Mouse (Mus musculus) heart, embryonic 13.5 days (tissue): ENCODE results near the gene Gnaq. TPM values are rescaled to one million over a fixed set of nuclear protein-coding genes. Genes with fewer than 3 reads are reported as not detected.

Experiments used
- ATAC-seq: fragments of 200-750 bp; cut with Nextera tagmentation; 2 replicates; pipeline ENCODE4 v1.8.0; 2017; ENCODE audit warnings: moderate TSS enrichment; ENCODE audit not compliant: insufficient number of reproducible peaks, low FRiP score, low TSS enrichment; ENCODE audit errors: extremely low read depth
- H3K27ac ChIP-seq: fragments of 300-500 bp; sonication (generic); replicated peaks from 2 replicates; pipeline ENCODE4 v1.5.1; 2015; ENCODE audit warnings: moderate library complexity, mild to moderate bottlenecking, inconsistent platforms
- H3K27me3 ChIP-seq: fragments of 300-500 bp; sonication (generic); replicated peaks from 2 replicates; pipeline ENCODE4 v1.6.1; 2015; ENCODE audit warnings: mild to moderate bottlenecking, inconsistent platforms
- H3K36me3 ChIP-seq: fragments of 300-500 bp; sonication (generic); 2 replicates; pipeline ENCODE4 v1.6.1; 2015; ENCODE audit warnings: mild to moderate bottlenecking, inconsistent platforms
- H3K4me1 ChIP-seq: fragments of 300-500 bp; sonication (generic); 2 replicates; pipeline ENCODE4 v1.6.1; 2015; ENCODE audit warnings: inconsistent platforms
- H3K4me2 ChIP-seq: fragments of 300-500 bp; sonication (generic); 2 replicates; pipeline ENCODE4 v1.6.1; 2015; ENCODE audit warnings: inconsistent platforms, mild to moderate bottlenecking, moderate library complexity
- H3K4me3 ChIP-seq: fragments of 300-500 bp; sonication (generic); 2 replicates; pipeline ENCODE4 v1.5.1; 2015; ENCODE audit warnings: moderate library complexity, mild to moderate bottlenecking, inconsistent platforms
- H3K9ac ChIP-seq: fragments of 300-500 bp; sonication (generic); 2 replicates; pipeline ENCODE4 v1.6.1; 2015; ENCODE audit warnings: inconsistent platforms, mild to moderate bottlenecking, moderate library complexity
- H3K9me3 ChIP-seq: fragments of 300-500 bp; sonication (generic); 2 replicates; pipeline ENCODE4 v1.6.1; 2016; ENCODE audit warnings: inconsistent platforms
- WGBS: fragments of 180-500 bp; shearing (Covaris S2); methylation state at CpG from one replicate; pipeline ENCODE4 v1.1.7; 2015; ENCODE audit warnings: mixed read lengths; 5-methylcytosine and 5-hydroxymethylcytosine counted together
- polyA plus RNA-seq: library from polyadenylated mRNA; unstranded; fragments of >200 nt; fragmentation: Nextera tagmentation; extraction: Ambion mirVana; gene quantifications from 2 replicates; pipeline ENCODE4 v1.2.1, GENCODE M21; 2015

The Gnaq gene
- polyA plus RNA-seq, 1 experiment from 2014 or later = 16.9 TPM

DNA sequence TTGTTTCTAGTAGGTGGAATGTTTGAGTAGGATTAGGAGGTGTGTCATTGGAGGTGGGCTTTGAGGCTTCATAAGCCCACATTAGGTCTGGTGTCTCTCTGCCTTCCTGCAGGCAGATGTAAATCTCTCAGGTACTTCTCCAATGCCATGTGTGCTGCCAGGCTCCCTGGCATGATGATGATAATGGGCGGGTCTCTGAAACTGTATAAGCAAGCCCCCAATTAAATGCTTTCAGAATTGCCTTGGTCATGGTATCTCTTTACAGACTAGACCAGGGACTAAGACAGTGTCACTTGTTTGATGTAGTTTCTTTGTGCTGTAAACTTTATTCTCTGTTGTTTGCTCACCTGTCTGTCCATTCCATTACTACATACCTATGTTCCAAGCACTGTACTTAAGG lies 104.4 kb downstream of the Gnaq start:
- no peak for ATAC-seq
- no peak overlapping the region for H3K4me2 ChIP-seq
- no peaks in the 10 kb centered on the region for H3K27me3 ChIP-seq
- H3K4me1 ChIP-seq = peaks cover 52% of the 10 kb centered on the region
- 90% methylated on average over 1 of the region's 1 CpGs for WGBS
- no peaks in the 10 kb centered on the region for H3K9me3 ChIP-seq
- H3K4me3 ChIP-seq = no peak overlapping the region
- no peaks in the 10 kb centered on the region for H3K36me3 ChIP-seq
- H3K27ac ChIP-seq = no peak overlapping the region
- H3K9ac ChIP-seq = no peak overlapping the region

DNA sequence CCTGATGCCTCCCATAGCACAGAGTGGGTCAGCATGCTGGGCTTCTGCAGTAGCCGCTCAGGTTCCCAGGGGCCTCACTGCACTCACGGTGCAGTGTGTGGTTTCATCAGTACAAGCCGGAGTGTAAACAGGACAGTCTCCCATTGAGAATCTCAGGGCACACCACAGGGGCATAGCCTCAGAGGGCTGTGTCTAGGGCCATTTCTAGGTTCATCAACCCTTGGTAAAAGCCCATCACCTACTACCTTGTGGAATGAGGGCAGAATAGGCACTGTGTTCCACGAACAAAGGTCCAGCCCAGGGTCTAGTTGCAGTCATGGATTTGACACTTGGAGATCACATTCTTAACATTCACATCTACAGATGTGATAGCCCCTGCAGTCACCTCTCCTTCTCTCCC lies 105.4 kb downstream of the Gnaq start:
- H3K36me3 ChIP-seq = no peaks in the 10 kb centered on the region
- peaks cover 60% of the 10 kb centered on the region for H3K4me1 ChIP-seq
- no peak overlapping the region for H3K9ac ChIP-seq
- no peaks in the 10 kb centered on the region for H3K27me3 ChIP-seq
- 58% methylated on average over 4 of the region's 4 CpGs for WGBS
- no peak overlapping the region for H3K4me3 ChIP-seq
- H3K4me2 ChIP-seq = no peak overlapping the region
- ATAC-seq = no peak
- no peak overlapping the region for H3K27ac ChIP-seq
- H3K9me3 ChIP-seq = no peaks in the 10 kb centered on the region

DNA sequence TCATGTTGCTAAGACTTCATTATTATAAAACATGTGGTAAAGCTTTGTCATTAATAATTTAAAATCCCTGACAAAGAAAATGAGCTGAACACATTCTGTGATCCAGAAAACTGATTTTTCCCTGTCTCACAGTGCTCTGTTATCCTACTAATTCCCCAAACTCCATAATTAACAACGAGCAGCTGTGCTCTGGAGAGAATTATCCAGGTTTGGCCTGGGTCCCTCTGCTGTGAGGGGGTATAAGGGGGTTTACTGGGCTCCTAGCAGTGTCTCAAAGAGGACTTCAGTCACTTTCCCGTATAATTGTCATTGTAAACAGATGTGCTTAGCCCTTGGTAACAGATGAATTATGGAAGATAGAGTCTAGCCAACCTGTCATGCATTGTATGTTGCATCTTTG lies 105.9 kb downstream of the Gnaq start:
- Histone ChIP-seq H3K4me3 (no peak overlapping the region), H3K4me2 (no peak overlapping the region), H3K9ac (no peak overlapping the region), H3K27me3 (no peaks in the 10 kb centered on the region), H3K36me3 (no peaks in the 10 kb centered on the region), H3K27ac (no peak overlapping the region), H3K4me1 (peaks cover 62% of the 10 kb centered on the region), H3K9me3 (no peaks in the 10 kb centered on the region)
- WGBS = 75% methylated on average over 2 of the region's 2 CpGs
- no peak for ATAC-seq

DNA sequence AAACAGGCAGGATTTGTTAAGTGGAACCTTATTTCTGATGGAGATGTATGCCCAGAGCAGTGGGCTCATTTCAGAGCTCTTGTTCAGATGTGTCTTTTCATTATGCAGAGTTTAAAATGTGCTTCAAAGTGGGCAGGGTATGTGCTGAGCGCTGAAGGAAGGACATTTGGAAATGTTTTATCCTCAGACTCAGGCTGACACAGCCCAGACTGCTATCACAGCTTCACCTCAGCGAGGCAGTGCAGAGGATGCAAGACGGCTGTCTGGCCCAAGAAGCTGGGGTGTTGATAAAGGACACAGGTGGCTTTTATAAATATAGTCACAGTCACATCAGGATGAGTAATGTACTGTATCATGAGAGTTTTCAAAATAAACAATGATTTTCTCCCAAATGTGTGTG lies 110.1 kb downstream of the Gnaq start:
- H3K4me3 ChIP-seq = no peak overlapping the region
- no peak overlapping the region for H3K4me2 ChIP-seq
- H3K27ac ChIP-seq = peak overlapping the region; percentile 1; the same call in 1 of the 2 replicates
- H3K4me1 ChIP-seq = peaks cover 60% of the 10 kb centered on the region
- H3K27me3 ChIP-seq = no peaks in the 10 kb centered on the region
- no peaks in the 10 kb centered on the region for H3K9me3 ChIP-seq
- 39% methylated on average over 3 of the region's 3 CpGs for WGBS
- H3K9ac ChIP-seq = no peak overlapping the region
- 0 out of 2 replicates have a peak, but pooled peaks cover 4% of the 10 kb centered on the region for H3K36me3 ChIP-seq
- ATAC-seq = no peak

DNA sequence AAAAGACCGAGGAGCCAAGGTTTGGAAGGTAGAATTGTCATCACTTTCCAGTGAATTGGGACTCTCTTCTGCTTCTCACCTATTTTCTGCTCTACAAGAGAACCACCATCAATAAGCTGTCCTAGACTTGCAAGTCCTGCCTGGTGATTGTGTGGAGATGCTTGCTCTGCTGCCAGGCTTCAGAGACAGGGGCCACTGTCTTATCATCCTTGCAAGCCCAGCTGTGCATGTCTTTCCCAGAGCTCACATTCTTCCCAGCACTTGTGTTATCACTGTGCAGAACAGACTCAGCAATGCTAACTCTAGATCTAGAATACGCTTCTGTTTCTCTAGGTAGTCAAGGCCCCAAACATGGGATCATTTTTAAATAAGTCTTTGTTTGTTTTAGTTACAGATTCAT lies 116.4 kb downstream of the Gnaq start:
- Histone ChIP-seq H3K27me3 (no peaks in the 10 kb centered on the region), H3K4me3 (no peak overlapping the region), H3K4me2 (no peak overlapping the region), H3K4me1 (peaks cover 51% of the 10 kb centered on the region), H3K27ac (0 out of 2 replicates have a peak overlapping the region, but pooled peaks have one; percentile 5), H3K9ac (no peak overlapping the region), H3K36me3 (0 out of 2 replicates have a peak, but pooled peaks cover 4% of the 10 kb centered on the region), H3K9me3 (no peaks in the 10 kb centered on the region)
- ATAC-seq = no peak
- 49% methylated on average over 2 of the region's 2 CpGs for WGBS

DNA sequence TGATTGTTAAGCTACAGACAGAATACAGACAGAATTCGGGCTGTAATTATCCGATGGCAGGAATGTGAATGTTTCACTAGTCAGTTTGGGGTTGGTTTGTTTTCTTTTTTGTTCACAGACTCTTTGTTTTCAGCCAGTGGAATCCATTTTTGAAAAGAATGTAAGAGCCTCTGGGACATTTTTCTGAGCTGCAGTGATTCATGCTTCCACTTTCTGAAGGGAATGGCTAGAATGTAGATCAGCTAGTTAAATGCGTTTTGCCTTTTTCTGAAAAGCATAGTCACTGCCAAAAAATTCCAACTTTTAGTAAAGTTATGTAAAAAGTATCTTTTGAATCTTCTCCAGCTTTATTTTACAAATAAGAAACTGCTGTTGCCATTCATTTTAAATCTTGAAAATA lies 118.3 kb downstream of the Gnaq start:
- Histone ChIP-seq H3K27ac (0 out of 2 replicates have a peak overlapping the region, but pooled peaks have one; percentile 20), H3K36me3 (no peaks in the 10 kb centered on the region), H3K4me1 (peaks cover 62% of the 10 kb centered on the region), H3K9me3 (no peaks in the 10 kb centered on the region), H3K4me3 (no peak overlapping the region), H3K4me2 (no peak overlapping the region), H3K27me3 (no peaks in the 10 kb centered on the region), H3K9ac (no peak overlapping the region)
- 65% methylated on average over 3 of the region's 3 CpGs for WGBS
- no peak for ATAC-seq

DNA sequence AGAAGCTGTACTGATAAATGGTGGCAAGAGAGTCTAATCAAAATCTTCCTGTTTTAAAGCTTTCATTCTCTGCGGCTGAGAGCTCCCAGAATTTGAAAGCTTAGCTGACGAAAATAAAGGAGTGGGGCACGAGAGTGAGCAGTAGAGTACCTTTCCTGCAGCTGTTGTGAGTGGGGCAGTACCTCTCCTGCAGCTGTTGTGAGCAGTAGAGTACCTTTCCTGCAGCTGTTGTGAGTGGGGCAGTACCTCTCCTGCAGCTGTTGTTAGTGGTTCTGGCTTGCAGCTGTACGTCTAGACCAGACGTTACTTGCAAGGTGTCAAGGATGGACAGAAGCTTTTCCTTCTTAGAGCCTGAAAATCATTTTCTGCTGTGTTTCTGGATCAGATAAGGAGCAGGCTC lies 119.2 kb downstream of the Gnaq start:
- Histone ChIP-seq H3K4me1 (peaks cover 71% of the 10 kb centered on the region), H3K9ac (no peak overlapping the region), H3K36me3 (no peaks in the 10 kb centered on the region), H3K4me2 (no peak overlapping the region), H3K27ac (no peak overlapping the region), H3K9me3 (no peaks in the 10 kb centered on the region), H3K27me3 (no peaks in the 10 kb centered on the region), H3K4me3 (no peak overlapping the region)
- ATAC-seq = no peak
- 46% methylated on average over 5 of the region's 5 CpGs for WGBS

DNA sequence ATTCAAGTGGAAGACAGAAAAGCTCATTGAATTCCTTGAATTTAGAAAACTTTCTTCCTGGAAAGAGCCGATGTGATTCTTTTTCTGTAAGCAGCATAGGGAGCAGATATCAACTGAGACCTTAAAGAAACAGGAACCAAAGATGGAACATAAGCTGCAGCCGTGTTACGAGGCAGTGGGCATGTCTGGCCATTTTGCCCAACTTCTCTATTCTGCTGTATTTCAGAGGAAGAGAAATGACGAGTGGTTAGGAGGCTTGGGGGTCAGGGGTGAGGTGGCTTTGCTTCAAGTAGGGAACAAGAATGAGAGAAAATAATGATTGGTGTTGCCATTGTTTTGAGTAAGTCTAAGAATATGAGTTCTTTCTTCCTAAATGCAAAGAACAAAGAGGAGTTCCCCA lies 120.1 kb downstream of the Gnaq start:
- no peak overlapping the region for H3K9ac ChIP-seq
- WGBS = 63% methylated on average over 4 of the region's 4 CpGs
- H3K4me2 ChIP-seq = no peak overlapping the region
- no peaks in the 10 kb centered on the region for H3K27me3 ChIP-seq
- H3K36me3 ChIP-seq = no peaks in the 10 kb centered on the region
- H3K27ac ChIP-seq = no peak overlapping the region
- peaks cover 74% of the 10 kb centered on the region for H3K4me1 ChIP-seq
- H3K9me3 ChIP-seq = no peaks in the 10 kb centered on the region
- H3K4me3 ChIP-seq = no peak overlapping the region
- no peak for ATAC-seq

DNA sequence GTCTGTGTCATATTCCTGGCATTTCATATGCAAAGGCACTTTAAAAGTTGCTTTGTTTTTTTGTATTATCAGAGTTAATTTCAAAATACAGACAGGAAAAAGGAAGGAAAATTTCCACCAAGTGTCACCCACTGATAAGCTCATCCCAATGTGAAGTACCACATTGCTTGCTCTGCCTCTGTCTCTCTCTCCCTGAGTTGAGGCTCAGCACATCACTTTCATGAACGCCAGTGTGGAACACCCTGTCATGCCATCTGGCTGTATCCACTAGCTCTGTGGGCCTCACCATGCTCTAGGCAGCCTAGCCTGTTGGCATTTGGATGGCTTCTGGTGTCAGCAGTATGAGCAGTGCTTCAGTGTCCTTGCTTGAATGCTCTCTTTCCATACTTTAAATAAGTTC lies 122.2 kb downstream of the Gnaq start:
- Histone ChIP-seq H3K4me2 (no peak overlapping the region), H3K36me3 (no peaks in the 10 kb centered on the region), H3K9me3 (no peaks in the 10 kb centered on the region), H3K9ac (no peak overlapping the region), H3K27ac (no peak overlapping the region), H3K27me3 (no peaks in the 10 kb centered on the region), H3K4me3 (no peak overlapping the region), H3K4me1 (peaks cover 79% of the 10 kb centered on the region)
- WGBS = 54% methylated on average over 1 of the region's 1 CpGs
- ATAC-seq = no peak

DNA sequence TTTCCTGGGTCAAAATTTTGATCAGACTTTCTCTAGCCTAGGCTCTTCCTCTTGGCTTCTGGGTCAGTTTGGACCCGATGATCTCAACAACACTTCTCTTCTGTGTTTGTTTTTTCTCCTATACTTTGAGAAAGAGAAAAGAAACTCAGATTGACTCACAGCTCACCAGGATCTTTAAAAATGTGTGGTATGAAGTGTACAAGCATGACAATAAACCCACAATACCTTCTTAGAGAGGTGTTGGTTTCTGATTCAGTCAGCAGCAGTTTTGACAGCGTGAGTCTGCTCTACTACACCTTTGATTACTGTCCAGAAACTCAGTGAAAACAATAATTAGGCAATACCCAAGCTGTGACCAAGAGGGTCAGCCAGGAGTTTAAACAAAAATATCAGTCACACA lies 122.7 kb downstream of the Gnaq start:
- 76% methylated on average over 2 of the region's 2 CpGs for WGBS
- peaks cover 81% of the 10 kb centered on the region for H3K4me1 ChIP-seq
- ATAC-seq = no peak

DNA sequence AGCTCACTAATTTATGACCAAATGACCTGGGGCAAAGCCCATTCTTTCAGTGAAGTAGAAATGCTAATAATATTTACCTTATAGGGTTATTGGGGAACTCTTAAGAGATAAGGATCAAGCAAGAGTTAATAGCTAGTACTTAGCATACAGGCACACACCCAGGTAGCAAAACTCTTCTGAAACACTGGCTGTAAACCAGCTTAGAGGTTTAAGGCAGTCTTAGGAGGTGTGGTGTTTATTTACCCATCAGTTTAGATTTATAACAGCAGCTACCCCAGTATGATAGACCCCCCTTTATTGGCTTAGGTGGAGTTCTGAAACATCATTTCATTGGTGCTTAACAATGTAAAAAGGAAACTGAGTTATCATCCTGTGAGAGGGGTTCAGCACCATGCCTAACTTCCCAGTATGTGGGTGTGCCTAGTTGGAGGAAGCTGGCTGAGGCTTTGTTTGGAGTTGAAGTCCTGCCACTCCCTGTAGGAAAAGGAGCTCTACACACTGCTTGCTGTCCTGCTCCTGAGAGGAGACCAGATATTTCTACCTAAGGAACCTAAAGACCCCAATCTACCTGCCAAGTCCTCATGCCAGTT lies 126.2 kb downstream of the Gnaq start:
- no peak overlapping the region for H3K4me2 ChIP-seq
- no peaks in the 10 kb centered on the region for H3K27me3 ChIP-seq
- H3K27ac ChIP-seq = no peak overlapping the region
- H3K4me3 ChIP-seq = no peak overlapping the region
- H3K9ac ChIP-seq = no peak overlapping the region
- H3K4me1 ChIP-seq = peaks cover 69% of the 10 kb centered on the region
- H3K9me3 ChIP-seq = no peaks in the 10 kb centered on the region
- H3K36me3 ChIP-seq = no peaks in the 10 kb centered on the region
- no peak for ATAC-seq

More for the DNA sequence above, 122.7 kb downstream of the Gnaq start:
- H3K9ac ChIP-seq = no peak overlapping the region
- no peak overlapping the region for H3K4me2 ChIP-seq
- no peaks in the 10 kb centered on the region for H3K9me3 ChIP-seq
- no peak overlapping the region for H3K4me3 ChIP-seq
- H3K36me3 ChIP-seq = no peaks in the 10 kb centered on the region
- H3K27ac ChIP-seq = no peak overlapping the region
- H3K27me3 ChIP-seq = no peaks in the 10 kb centered on the region

DNA sequence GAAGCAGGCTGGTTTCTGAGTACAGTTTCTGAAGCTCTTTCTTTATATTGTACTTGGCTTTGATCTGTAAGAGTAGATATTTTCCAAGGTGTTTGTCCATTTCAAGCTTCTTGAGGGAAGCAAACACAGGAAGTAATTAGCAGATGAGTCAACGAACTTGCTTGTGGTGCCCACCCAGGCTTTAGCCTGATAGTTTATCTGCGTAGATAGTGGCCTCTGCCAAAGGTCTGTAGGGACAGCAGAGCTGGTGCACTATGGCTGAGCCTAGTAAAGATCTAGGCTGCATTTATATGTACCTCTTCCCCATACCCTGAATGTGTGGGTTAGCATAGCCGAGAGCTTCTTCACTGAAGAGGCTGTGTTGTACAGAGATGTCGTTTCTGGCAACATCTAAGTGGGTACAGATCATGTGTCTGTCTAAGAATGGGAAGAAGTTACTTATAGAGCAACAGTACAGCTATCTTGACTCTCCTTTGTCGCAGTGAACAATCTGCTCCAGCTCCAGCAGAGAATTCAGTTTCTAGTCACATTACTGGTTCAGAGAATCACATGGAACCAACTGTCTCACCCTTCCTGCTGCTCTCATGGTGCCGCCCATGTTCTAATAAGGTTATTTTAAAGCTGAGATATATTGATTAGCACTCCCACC lies 127.3 kb downstream of the Gnaq start:
- Histone ChIP-seq H3K4me1 (peaks cover 64% of the 10 kb centered on the region), H3K27ac (no peak overlapping the region), H3K36me3 (no peaks in the 10 kb centered on the region), H3K4me2 (no peak overlapping the region), H3K4me3 (no peak overlapping the region), H3K9me3 (no peaks in the 10 kb centered on the region), H3K27me3 (no peaks in the 10 kb centered on the region), H3K9ac (no peak overlapping the region)
- WGBS = 61% methylated on average over 6 of the region's 6 CpGs
- ATAC-seq = no peak
